Mouse (Mus musculus): Measurements from ENCODE around the gene Iqschfp. TPM values are rescaled to one million over a fixed set of nuclear protein-coding genes. Genes with fewer than 3 reads are reported as not detected.

Iqschfp gene
- polyA plus RNA-seq, 1 experiment = not detected

DNA sequence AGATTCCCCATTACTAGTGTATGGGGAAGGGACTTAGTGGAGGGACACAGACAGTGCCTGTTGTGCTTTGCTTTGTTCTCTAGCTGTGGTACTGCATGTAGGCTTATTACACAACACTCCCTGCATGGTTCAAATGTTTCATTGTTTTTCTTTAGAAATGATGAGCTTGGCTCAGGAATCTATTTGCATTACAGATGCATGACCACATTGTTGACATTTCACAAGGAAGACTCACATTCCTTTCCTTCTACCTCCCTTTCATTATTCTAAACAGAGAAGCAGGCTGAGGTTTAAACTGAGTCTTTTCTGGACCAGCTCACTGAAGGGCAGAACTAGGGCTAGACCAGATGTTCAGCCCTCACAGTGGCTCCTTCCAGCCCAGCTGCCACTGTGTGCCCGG is 360.3 kb downstream of the Iqschfp start:
- Histone ChIP-seq H3K27ac (ENCODE audit: insufficient read depth, low read depth, low read length) (no peak overlapping the region), H3K4me1 (ENCODE audit: control insufficient read depth, insufficient read depth, low read length) (no peaks in the 10 kb centered on the region), H3K4me3 (ENCODE audit: insufficient read depth, low read depth, low read length) (no peak overlapping the region)
- 58% methylated on average over 1 of the region's 1 CpGs for WGBS
- no peak for TF ChIP-seq CTCF (IDR thresholded peaks at IDR 0.05; ENCODE audit: insufficient read depth, low read depth, low read length)
- TF ChIP-seq POLR2A (IDR thresholded peaks at IDR 0.05; ENCODE audit: insufficient read depth, low read depth, low read length) = no peak

- WGBS = 89% methylated on average over 6 of the region's 6 CpGs
- TF ChIP-seq POLR2A (IDR thresholded peaks at IDR 0.05; ENCODE audit: insufficient read depth, low read depth, low read length) (no peak), CTCF (IDR thresholded peaks at IDR 0.05; ENCODE audit: insufficient read depth, low read depth, low read length) (no peak)
- Histone ChIP-seq H3K4me1 (ENCODE audit: control insufficient read depth, insufficient read depth, low read length) (no peaks in the 10 kb centered on the region), H3K27ac (ENCODE audit: insufficient read depth, low read depth, low read length) (no peak overlapping the region), H3K4me3 (ENCODE audit: insufficient read depth, low read depth, low read length) (no peak overlapping the region)
Measured at GRCm38 (mm10) chr3:68262304-68262703, 370.3 kb downstream of the Iqschfp start.

DNA sequence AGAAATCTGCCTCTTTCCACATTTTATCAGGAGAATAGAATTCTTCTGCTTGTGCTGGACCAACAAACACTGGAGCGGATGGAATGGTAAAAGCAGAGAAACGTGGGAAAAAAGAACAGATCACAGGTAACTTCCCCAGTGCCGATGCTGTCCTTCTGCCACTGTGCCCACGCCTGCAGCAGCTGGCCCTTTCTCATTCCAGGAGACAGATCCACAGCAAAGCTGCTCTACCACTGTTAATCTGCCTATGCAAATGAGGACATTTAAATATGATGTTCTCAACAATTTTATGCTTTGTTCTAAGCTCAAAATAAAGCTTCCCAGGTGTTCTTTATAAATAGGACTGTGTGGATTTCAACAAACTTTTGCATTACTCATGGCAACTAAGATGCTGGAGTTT is 375.9 kb downstream of the Iqschfp start:
- Histone ChIP-seq H3K4me3 (ENCODE audit: insufficient read depth, low read depth, low read length) (no peak overlapping the region), H3K4me1 (ENCODE audit: control insufficient read depth, insufficient read depth, low read length) (no peaks in the 10 kb centered on the region), H3K27ac (ENCODE audit: insufficient read depth, low read depth, low read length) (no peak overlapping the region)
- TF ChIP-seq POLR2A (IDR thresholded peaks at IDR 0.05; ENCODE audit: insufficient read depth, low read depth, low read length) (no peak), CTCF (IDR thresholded peaks at IDR 0.05; ENCODE audit: insufficient read depth, low read depth, low read length) (no peak)
- 88% methylated on average over 4 of the region's 4 CpGs for WGBS

- TF ChIP-seq CTCF (IDR thresholded peaks at IDR 0.05; ENCODE audit: insufficient read depth, low read depth, low read length) (no peak), POLR2A (IDR thresholded peaks at IDR 0.05; ENCODE audit: insufficient read depth, low read depth, low read length) (no peak)
- no peak overlapping the region for H3K27ac ChIP-seq (ENCODE audit: insufficient read depth, low read depth, low read length)
- no peaks in the 10 kb centered on the region for H3K4me1 ChIP-seq (ENCODE audit: control insufficient read depth, insufficient read depth, low read length)
- H3K4me3 ChIP-seq (ENCODE audit: insufficient read depth, low read depth, low read length) = no peak overlapping the region
- 90% methylated on average over 4 of the region's 4 CpGs for WGBS
Measured at GRCm38 (mm10) chr3:68269251-68269650, 377.2 kb downstream of the Iqschfp start.

GRCm38 (mm10) chr3:68270246-68270645 is 378.2 kb downstream of the Iqschfp start:
- Histone ChIP-seq H3K4me1 (ENCODE audit: control insufficient read depth, insufficient read depth, low read length) (no peaks in the 10 kb centered on the region), H3K4me3 (ENCODE audit: insufficient read depth, low read depth, low read length) (no peak overlapping the region), H3K27ac (ENCODE audit: insufficient read depth, low read depth, low read length) (no peak overlapping the region)
- no peak for TF ChIP-seq POLR2A (IDR thresholded peaks at IDR 0.05; ENCODE audit: insufficient read depth, low read depth, low read length)
- no peak for TF ChIP-seq CTCF (IDR thresholded peaks at IDR 0.05; ENCODE audit: insufficient read depth, low read depth, low read length)
- 90% methylated on average over 6 of the region's 6 CpGs for WGBS

GRCm38 (mm10) chr3:68271457-68271856 is 379.4 kb downstream of the Iqschfp start:
- Histone ChIP-seq H3K4me3 (ENCODE audit: insufficient read depth, low read depth, low read length) (no peak overlapping the region), H3K27ac (ENCODE audit: insufficient read depth, low read depth, low read length) (no peak overlapping the region), H3K4me1 (ENCODE audit: control insufficient read depth, insufficient read depth, low read length) (no peaks in the 10 kb centered on the region)
- 46% methylated on average over 3 of the region's 3 CpGs for WGBS
- TF ChIP-seq POLR2A (IDR thresholded peaks at IDR 0.05; ENCODE audit: insufficient read depth, low read depth, low read length) (no peak), CTCF (IDR thresholded peaks at IDR 0.05; ENCODE audit: insufficient read depth, low read depth, low read length) (no peak)

GRCm38 (mm10) chr3:68271881-68272280 is 379.8 kb downstream of the Iqschfp start:
- Histone ChIP-seq H3K27ac (ENCODE audit: insufficient read depth, low read depth, low read length) (no peak overlapping the region), H3K4me3 (ENCODE audit: insufficient read depth, low read depth, low read length) (no peak overlapping the region), H3K4me1 (ENCODE audit: control insufficient read depth, insufficient read depth, low read length) (no peaks in the 10 kb centered on the region)
- TF ChIP-seq CTCF (IDR thresholded peaks at IDR 0.05; ENCODE audit: insufficient read depth, low read depth, low read length) (no peak), POLR2A (IDR thresholded peaks at IDR 0.05; ENCODE audit: insufficient read depth, low read depth, low read length) (no peak)
- WGBS = 59% methylated on average over 3 of the region's 3 CpGs

DNA sequence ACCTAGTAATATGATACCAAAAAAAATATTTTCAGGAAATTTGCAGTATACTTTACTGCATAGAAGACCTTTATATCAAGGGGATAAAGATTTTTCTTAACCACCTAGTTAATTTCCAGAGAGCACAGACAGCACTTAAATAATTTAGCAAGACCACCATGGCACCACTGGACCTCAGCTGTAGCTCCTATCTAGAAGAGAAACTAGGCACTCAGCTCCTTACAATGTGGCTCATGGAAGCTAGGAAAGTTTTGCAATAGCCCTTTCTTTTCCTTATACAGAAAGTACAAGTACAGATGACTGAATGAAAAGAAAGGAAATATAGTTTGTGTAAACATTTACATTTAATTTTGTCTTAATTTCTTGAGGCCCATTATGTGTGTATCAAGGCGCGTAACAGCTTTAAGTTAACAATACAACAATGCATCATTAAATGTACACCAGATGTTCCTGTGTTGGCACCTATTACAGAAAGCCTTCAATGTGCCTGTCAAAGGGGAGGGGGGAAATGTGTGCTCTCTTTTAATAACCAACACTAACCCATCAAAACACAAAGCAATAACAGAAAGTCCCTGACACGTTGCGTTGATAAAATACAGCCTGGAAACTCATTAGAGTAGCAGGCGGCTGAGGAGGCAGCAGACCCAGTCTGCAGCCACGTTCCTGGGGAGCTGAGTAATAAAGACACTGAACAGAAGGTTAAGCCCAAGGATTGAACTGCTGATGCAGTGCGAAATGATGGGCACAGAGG is 391.0 kb downstream of the Iqschfp start:
- H3K4me1 ChIP-seq (ENCODE audit: control insufficient read depth, insufficient read depth, low read length) = no peaks in the 10 kb centered on the region
- H3K27ac ChIP-seq (ENCODE audit: insufficient read depth, low read depth, low read length) = no peak overlapping the region
- WGBS = 50% methylated on average over 7 of the region's 7 CpGs
- no peak for TF ChIP-seq POLR2A (IDR thresholded peaks at IDR 0.05; ENCODE audit: insufficient read depth, low read depth, low read length)
- no peak for TF ChIP-seq CTCF (IDR thresholded peaks at IDR 0.05; ENCODE audit: insufficient read depth, low read depth, low read length)
- no peak overlapping the region for H3K4me3 ChIP-seq (ENCODE audit: insufficient read depth, low read depth, low read length)

GRCm38 (mm10) chr3:68283595-68283991 is 391.6 kb downstream of the Iqschfp start:
- TF ChIP-seq POLR2A (IDR thresholded peaks at IDR 0.05; ENCODE audit: insufficient read depth, low read depth, low read length) = no peak
- TF ChIP-seq CTCF (IDR thresholded peaks at IDR 0.05; ENCODE audit: insufficient read depth, low read depth, low read length) = no peak
- 56% methylated on average over 10 of the region's 10 CpGs for WGBS
- Histone ChIP-seq H3K4me3 (ENCODE audit: insufficient read depth, low read depth, low read length) (no peak overlapping the region), H3K4me1 (ENCODE audit: control insufficient read depth, insufficient read depth, low read length) (no peaks in the 10 kb centered on the region), H3K27ac (ENCODE audit: insufficient read depth, low read depth, low read length) (no peak overlapping the region)
